Mouse (Mus musculus) E14TG2a.4 (cell line): Measurements from ENCODE around the gene Rps5.

Experiments
- CTCF ChIP-seq: conservative IDR thresholded peaks from 2 replicates; pipeline ENCODE4 v1.5.1; 2014; ENCODE audit warnings: low read length
- POU5F1 ChIP-seq: IDR thresholded peaks from 2 replicates; pipeline ENCODE4 v1.6.1; 2014; ENCODE audit warnings: low read length, borderline replicate concordance

DNA sequence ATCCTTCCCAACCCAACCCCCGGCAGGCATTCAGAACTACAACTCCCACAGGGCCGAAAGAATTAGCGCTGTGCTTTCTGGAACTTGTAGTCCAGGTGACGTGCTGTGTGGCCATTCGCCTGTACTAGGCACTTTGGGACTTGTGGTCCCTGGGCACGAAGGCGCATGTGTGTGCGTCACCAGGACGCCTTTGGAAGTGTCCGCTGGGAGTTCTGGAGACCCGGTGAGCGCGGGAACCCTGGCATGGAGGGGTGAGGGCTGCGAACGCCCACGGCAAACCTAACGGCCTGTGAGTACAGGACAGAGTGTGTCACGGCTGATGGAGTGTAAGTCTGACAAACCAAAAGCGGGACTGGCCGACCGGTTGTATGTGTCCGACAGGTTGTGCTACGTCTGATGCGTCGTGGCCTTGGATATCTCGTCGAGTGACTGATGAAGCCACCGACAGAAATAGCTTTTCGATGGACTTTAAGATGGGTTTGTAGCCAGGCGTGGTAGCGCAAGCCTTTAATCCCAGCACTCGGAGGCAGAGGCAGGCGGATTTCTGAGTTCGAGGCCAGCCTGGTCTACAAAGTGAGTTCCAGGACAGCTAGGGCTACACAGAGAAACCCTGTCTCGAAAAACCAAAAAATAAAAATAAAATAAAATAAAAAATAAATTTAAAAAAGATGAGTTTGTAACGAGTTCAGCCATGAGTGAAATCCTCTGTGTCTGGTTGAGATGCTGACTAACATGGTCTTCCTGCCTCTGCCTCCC lies 24.3 kb upstream of the Rps5 start, which contains the start of gene Zscan22:
- no peak for TF ChIP-seq CTCF
- TF ChIP-seq POU5F1: no peak
